Mouse (Mus musculus) C2C12 (cell line): ENCODE results near the gene Ephb3.

Experiments used
- CEBPB ChIP-seq: IDR thresholded peaks from one replicate; pipeline ENCODE4 v1.6.1; 2011; ENCODE audit warnings: low read depth, mild to moderate bottlenecking, control low read depth, moderate library complexity
- CTCF ChIP-seq: IDR thresholded peaks from one replicate; pipeline ENCODE4 v1.5.1; 2011; ENCODE audit not compliant: control insufficient read depth, insufficient read depth, insufficient read length
- MAX ChIP-seq: IDR thresholded peaks from one replicate; pipeline ENCODE4 v1.6.1; 2011; ENCODE audit warnings: mild to moderate bottlenecking, control low read depth
- MYOD1 ChIP-seq: IDR thresholded peaks from one replicate; pipeline ENCODE4 v1.6.1; 2011; ENCODE audit warnings: low read depth; ENCODE audit not compliant: control insufficient read depth, insufficient read length
- MYOG ChIP-seq: IDR thresholded peaks from one replicate; pipeline ENCODE4 v1.6.1; 2011; ENCODE audit not compliant: control insufficient read depth, insufficient read length; ENCODE audit errors: extremely low read depth
- USF1 ChIP-seq: IDR thresholded peaks from one replicate; pipeline ENCODE4 v1.6.1; 2011; ENCODE audit warnings: low read depth, mild to moderate bottlenecking, control low read depth, moderate library complexity

GRCm38 (mm10) chr16:21247037-21247432 lies 42.5 kb downstream of the Ephb3 start:
- no peak for TF ChIP-seq CTCF
- TF ChIP-seq MAX = no peak
- TF ChIP-seq MYOD1 = no peak
- no peak for TF ChIP-seq CEBPB
- no peak for TF ChIP-seq USF1
- TF ChIP-seq MYOG = no peak
